Mouse (Mus musculus): Measurements from ENCODE around the gene Tmem35b. TPM values are rescaled to one million over a fixed set of nuclear protein-coding genes. Genes with fewer than 3 reads are reported as not detected.
A peak's percentile ranks its signal among the peaks of the same experiment; 100 is the strongest.

Gene Tmem35b
- total RNA-seq, 1 experiment = 3.7 TPM

DNA sequence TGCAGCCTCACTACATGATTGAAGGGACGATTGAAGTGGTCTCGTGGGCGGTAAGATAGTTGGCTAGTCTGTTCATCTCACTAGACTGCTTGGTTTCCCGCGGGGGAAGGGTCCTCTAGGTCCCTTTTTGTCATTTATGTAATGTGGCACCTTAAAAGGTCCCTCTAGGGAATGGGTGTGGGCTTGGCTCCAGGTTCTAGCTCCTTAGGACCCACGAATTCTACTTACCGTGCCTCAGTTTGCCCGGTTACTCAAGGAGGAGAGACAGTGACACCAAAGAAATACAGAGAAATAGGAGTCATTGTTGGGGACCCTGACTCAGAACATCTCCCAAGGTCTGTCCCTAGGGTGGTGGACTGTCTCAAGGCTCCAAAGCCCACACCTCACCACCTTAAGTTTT lies 44.2 kb downstream of the Tmem35b start:
- in situ Hi-C loops (cut with MboI; ENCODE audit: low sequenced_read_pairs in 2 of 2, unreplicated experiment in 2 of 2) = no loop called here
- H3K9ac ChIP-seq (ENCODE audit: insufficient read depth, low read depth, low read length, poor library complexity, severe bottlenecking) = peak overlapping the region; percentile 5; the same call in 1 of the 2 replicates
- H3K4me1 ChIP-seq (ENCODE audit: control insufficient read depth in 2 of 2, insufficient read depth in 2 of 2, low read length in 2 of 2, poor library complexity in 1 of 2) = peaks cover 2 to 11% of the 10 kb centered on the region in 2 experiments; a peak in 3 of 4 replicates
- peak overlapping the region; percentile 81 to 88 for H3K4me3 ChIP-seq (ENCODE audit: insufficient read depth in 1 of 2, low read depth in 1 of 2, low read length in 2 of 2, poor library complexity in 1 of 2, severe bottlenecking in 1 of 2)
- no peak for DNase-seq (ENCODE audit: low read depth, low spot score)
- H3K27ac ChIP-seq (ENCODE audit: insufficient read depth, low read depth, low read length, poor library complexity, severe bottlenecking) = no peak overlapping the region
- TF ChIP-seq ZNF384 (IDR thresholded peaks at IDR 0.05; ENCODE audit: low read depth, low read length) = no peak
- TF ChIP-seq HCFC1 (IDR thresholded peaks at IDR 0.05; ENCODE audit: borderline replicate concordance, insufficient read depth, low read length) = no peak
- no peak for TF ChIP-seq MAFK (IDR thresholded peaks at IDR 0.05; ENCODE audit: insufficient read depth, low read depth, low read length)
- TF ChIP-seq CHD2 (IDR thresholded peaks at IDR 0.05; ENCODE audit: low read depth, low read length) = no peak
- H3K36me3 ChIP-seq (ENCODE audit: control insufficient read depth, insufficient read depth, low read length, poor library complexity, severe bottlenecking) = no peaks in the 10 kb centered on the region
- no peaks in the 10 kb centered on the region for H3K9me3 ChIP-seq (ENCODE audit: control insufficient read depth, insufficient read depth, low read depth, low read length)

DNA sequence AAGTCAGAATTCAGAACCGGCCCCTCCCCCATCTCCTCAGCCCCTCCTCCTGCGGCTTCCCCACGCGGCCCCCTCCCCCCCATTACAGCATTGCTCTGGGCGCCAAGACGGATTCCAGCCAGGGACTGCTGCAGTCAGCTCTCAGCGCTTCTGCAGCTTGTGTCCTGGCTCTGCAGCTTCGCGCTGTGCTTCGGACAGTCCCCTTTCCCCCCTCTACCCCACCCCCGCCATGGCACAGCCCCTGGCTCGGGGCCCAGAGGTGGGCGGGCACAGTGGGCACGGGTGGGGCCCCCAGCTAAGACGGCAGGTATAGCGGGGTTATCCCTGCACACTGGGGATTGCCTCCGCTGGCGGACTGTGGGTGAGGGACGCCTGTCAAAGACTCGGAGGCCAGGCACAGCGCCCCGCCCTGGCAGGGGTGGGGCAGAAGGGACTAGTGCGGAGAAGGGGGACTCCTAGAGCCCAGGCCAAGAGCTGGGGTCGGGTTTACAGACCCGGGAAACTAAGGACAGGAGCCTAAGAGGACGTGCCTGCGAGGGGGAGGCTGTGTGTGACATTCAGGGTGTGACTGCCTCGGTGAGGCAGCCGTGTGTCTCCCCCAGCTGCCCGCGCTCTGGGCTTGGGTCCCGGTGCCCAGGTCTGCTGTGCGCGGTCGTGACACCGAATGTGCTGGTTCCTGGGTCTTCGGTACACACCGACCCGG lies 44.9 kb downstream of the Tmem35b start:
- Histone ChIP-seq H3K4me1 (ENCODE audit: control insufficient read depth in 2 of 2, insufficient read depth in 2 of 2, low read length in 2 of 2, poor library complexity in 1 of 2) (peaks cover 2 to 15% of the 10 kb centered on the region in 2 experiments; a peak in 3 of 4 replicates), H3K9me3 (ENCODE audit: control insufficient read depth, insufficient read depth, low read depth, low read length) (no peaks in the 10 kb centered on the region), H3K36me3 (ENCODE audit: control insufficient read depth, insufficient read depth, low read length, poor library complexity, severe bottlenecking) (no peaks in the 10 kb centered on the region), H3K9ac (ENCODE audit: insufficient read depth, low read depth, low read length, poor library complexity, severe bottlenecking) (peak overlapping the region; percentile 46; the same call in 1 of the 2 replicates), H3K27ac (ENCODE audit: insufficient read depth, low read depth, low read length, poor library complexity, severe bottlenecking) (no peak overlapping the region), H3K4me3 (ENCODE audit: insufficient read depth in 1 of 2, low read depth in 1 of 2, low read length in 2 of 2, poor library complexity in 1 of 2, severe bottlenecking in 1 of 2) (peak overlapping the region; percentile 81 to 88)
- TF ChIP-seq HCFC1 (IDR thresholded peaks at IDR 0.05; ENCODE audit: borderline replicate concordance, insufficient read depth, low read length) = no peak
- DNase-seq (ENCODE audit: low read depth, low spot score) = peak; percentile 49
- in situ Hi-C loops (cut with MboI; ENCODE audit: low sequenced_read_pairs in 2 of 2, unreplicated experiment in 2 of 2) = no loop called here

DNA sequence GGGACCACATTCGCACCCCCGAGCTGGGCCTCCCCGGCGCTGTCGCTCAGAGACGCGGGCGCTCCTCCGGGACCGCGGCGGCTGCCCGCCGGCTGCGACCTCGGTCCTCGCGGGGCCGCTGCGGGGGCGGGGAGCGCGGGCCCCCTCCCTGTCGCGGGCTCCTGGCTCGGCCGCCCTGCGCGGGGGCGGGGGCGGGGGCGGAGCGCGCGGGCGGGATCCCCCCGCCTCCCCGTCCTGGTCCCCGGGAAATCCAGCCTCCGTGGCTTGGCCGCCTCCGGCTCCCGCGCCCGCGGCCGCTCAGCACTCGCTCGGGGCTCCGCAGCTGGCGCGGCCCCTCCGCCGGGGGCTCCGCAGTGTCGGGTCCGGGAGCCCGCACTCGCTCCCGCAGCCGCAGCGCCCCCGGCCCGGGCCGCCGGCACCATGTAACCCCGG lies 45.4 kb downstream of the Tmem35b start, which contains the start of gene Dlgap3:
Gene Dlgap3 (plus strand): TSS at position 291 of the 432 bp plus-strand sequence.
- H3K4me3 ChIP-seq (ENCODE audit: insufficient read depth in 1 of 2, low read depth in 1 of 2, low read length in 2 of 2, poor library complexity in 1 of 2, severe bottlenecking in 1 of 2) = peak within 1 kb of the TSS; percentile 81 to 88
- H3K27ac ChIP-seq (ENCODE audit: insufficient read depth, low read depth, low read length, poor library complexity, severe bottlenecking) = no peak within 1 kb of the TSS
- DNase-seq (ENCODE audit: low read depth, low spot score) = no peak

DNA sequence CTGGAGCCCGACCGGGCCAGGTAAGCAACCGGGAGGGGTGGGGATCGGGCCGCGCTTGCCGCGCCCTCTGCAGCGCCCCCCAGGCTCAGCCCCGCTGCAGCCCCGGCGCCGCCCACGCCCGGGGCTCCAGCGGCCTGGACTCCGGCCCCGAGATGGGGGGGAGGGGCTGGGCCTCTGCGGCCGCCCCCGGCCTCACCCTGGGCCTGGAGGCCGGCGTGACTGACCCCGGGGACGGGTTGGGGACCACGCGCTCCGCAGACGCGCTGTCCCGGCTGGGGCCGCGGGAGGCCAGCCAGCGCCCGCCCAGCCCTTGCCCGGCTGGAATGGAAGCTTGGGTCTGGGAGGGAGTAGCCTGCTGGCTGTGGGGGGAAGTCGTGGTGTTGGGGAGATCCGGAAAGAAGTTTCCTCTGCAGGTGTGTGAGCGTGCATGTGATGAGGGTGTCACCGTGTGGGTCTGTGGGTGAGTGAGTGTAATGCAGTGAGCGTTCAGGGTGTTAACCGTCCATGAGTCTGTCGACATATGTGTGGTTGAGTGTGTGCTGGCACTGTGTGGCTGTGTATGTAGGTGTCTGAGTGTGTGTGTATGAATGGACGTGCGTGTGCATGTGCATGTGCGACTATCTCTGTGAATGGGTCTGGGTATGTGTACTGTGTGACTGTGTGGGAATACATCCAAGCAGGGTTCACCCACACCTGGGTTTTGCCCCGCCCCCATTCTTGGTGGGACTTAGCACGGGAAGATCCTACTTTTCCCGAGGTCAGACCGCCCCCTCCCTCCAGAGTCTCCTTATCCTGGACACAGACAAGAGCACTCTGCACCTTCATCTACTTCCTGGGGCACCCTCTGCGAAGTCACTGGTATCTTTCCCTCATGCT lies 46.1 kb downstream of the Tmem35b start:
- peak overlapping the region; percentile 81 to 88 for H3K4me3 ChIP-seq (ENCODE audit: insufficient read depth in 1 of 2, low read depth in 1 of 2, low read length in 2 of 2, poor library complexity in 1 of 2, severe bottlenecking in 1 of 2)
- H3K27ac ChIP-seq (ENCODE audit: insufficient read depth, low read depth, low read length, poor library complexity, severe bottlenecking) = no peak overlapping the region
- DNase-seq (ENCODE audit: low read depth, low spot score) = no peak
- H3K9ac ChIP-seq (ENCODE audit: insufficient read depth, low read depth, low read length, poor library complexity, severe bottlenecking) = peak overlapping the region; percentile 71
- in situ Hi-C loops (cut with MboI; ENCODE audit: low sequenced_read_pairs in 2 of 2, unreplicated experiment in 2 of 2) = no loop called here
- H3K36me3 ChIP-seq (ENCODE audit: control insufficient read depth, insufficient read depth, low read length, poor library complexity, severe bottlenecking) = no peaks in the 10 kb centered on the region
- H3K9me3 ChIP-seq (ENCODE audit: control insufficient read depth, insufficient read depth, low read depth, low read length) = no peaks in the 10 kb centered on the region
- peaks cover 2 to 22% of the 10 kb centered on the region in 2 experiments; a peak in 3 of 4 replicates for H3K4me1 ChIP-seq (ENCODE audit: control insufficient read depth in 2 of 2, insufficient read depth in 2 of 2, low read length in 2 of 2, poor library complexity in 1 of 2)
- TF ChIP-seq ZC3H11A (IDR thresholded peaks at IDR 0.05; ENCODE audit: borderline replicate concordance, low read depth, low read length) (no peak), MAFK (IDR thresholded peaks at IDR 0.05; ENCODE audit: insufficient read depth, low read depth, low read length) (no peak), CHD2 (IDR thresholded peaks at IDR 0.05; ENCODE audit: low read depth, low read length) (no peak), HCFC1 (IDR thresholded peaks at IDR 0.05; ENCODE audit: borderline replicate concordance, insufficient read depth, low read length) (no peak), ZNF384 (IDR thresholded peaks at IDR 0.05; ENCODE audit: low read depth, low read length) (no peak)

More for the DNA sequence above, 45.4 kb downstream of the Tmem35b start, which contains the start of gene Dlgap3:
- H3K9me3 ChIP-seq (ENCODE audit: control insufficient read depth, insufficient read depth, low read depth, low read length) = no peaks in the 10 kb centered on the region
- in situ Hi-C loops (cut with MboI; ENCODE audit: low sequenced_read_pairs in 2 of 2, unreplicated experiment in 2 of 2) = no loop called here
- H3K36me3 ChIP-seq (ENCODE audit: control insufficient read depth, insufficient read depth, low read length, poor library complexity, severe bottlenecking) = no peaks in the 10 kb centered on the region
- H3K9ac ChIP-seq (ENCODE audit: insufficient read depth, low read depth, low read length, poor library complexity, severe bottlenecking) = peak within 1 kb of the TSS; percentile 71
- TF ChIP-seq HCFC1 (IDR thresholded peaks at IDR 0.05; ENCODE audit: borderline replicate concordance, insufficient read depth, low read length) = no peak
- no peak for TF ChIP-seq CHD2 (IDR thresholded peaks at IDR 0.05; ENCODE audit: low read depth, low read length)
- no peak for TF ChIP-seq ZNF384 (IDR thresholded peaks at IDR 0.05; ENCODE audit: low read depth, low read length)
- no peak for TF ChIP-seq MAFK (IDR thresholded peaks at IDR 0.05; ENCODE audit: insufficient read depth, low read depth, low read length)
- peaks cover 2 to 19% of the 10 kb centered on the region in 2 experiments; a peak in 3 of 4 replicates for H3K4me1 ChIP-seq (ENCODE audit: control insufficient read depth in 2 of 2, insufficient read depth in 2 of 2, low read length in 2 of 2, poor library complexity in 1 of 2)

Data from ES-E14 (cell line).